Mouse (Mus musculus): Measurements from ENCODE around the gene Defb9. TPM values are rescaled to one million over a fixed set of nuclear protein-coding genes. Genes with fewer than 3 reads are reported as not detected.
A peak's percentile ranks its signal among the peaks of the same experiment; 100 is the strongest.
"Not testable (repeated sequence)": the region's sequence is repeated elsewhere in the genome, so short reads cannot be mapped to it uniquely, and the experiment has no call there.

Defb9 gene
- total RNA-seq (2021) = not detected
- long read RNA-seq = 0 reads

GRCm38 (mm10) chr8:21885321-21885720 is at the start of gene Defb9:
Gene Defb9 (minus strand): TSS chr8:21885421.
- not testable (repeated sequence) for DNase-seq (ENCODE audit: low spot score in 2 of 2)

GRCm38 (mm10) chr8:21932610-21933009 is 47.4 kb upstream of the Defb9 start, which contains the start of gene Defb15:
Gene Defb15 (minus strand): TSS chr8:21932710.
- no peak for DNase-seq (ENCODE audit: low spot score in 2 of 2)

GRCm38 (mm10) chr8:21930754-21931153 is 45.5 kb upstream of the Defb9 start:
- DNase-seq (ENCODE audit: low spot score in 2 of 2) = not testable (repeated sequence)

GRCm38 (mm10) chr8:21915625-21916024 is 30.4 kb upstream of the Defb9 start:
- DNase-seq (ENCODE audit: low spot score in 2 of 2) = peak in 1 of 2 experiments; percentile 5

- no peak for DNase-seq (ENCODE audit: low spot score in 2 of 2)
Observed at GRCm38 (mm10) chr8:21912554-21912953, 27.3 kb upstream of the Defb9 start.

GRCm38 (mm10) chr8:21911931-21912330 is 26.7 kb upstream of the Defb9 start:
- no peak for DNase-seq (ENCODE audit: low spot score in 2 of 2)

- not testable (repeated sequence) for DNase-seq (ENCODE audit: low spot score in 2 of 2)
Observed at GRCm38 (mm10) chr8:21906290-21906689, 21.1 kb upstream of the Defb9 start, which contains the start of gene Defb11. Gene Defb11 (minus strand): TSS chr8:21906412.

GRCm38 (mm10) chr8:21858586-21858985 is 26.6 kb downstream of the Defb9 start, which contains the start of gene Defb10:
Gene Defb10 (plus strand): TSS chr8:21858901.
- not testable (repeated sequence) for DNase-seq (ENCODE audit: low spot score in 2 of 2)

Other genes starting within 250 kb of the Defb9 start
- not detected for gene Defa17, start 229.6 kb downstream of the Defb9 start, total RNA-seq (2021)
- gene Defa34, start 219.6 kb downstream of the Defb9 start, total RNA-seq (2021) = not detected
- gene AY761184, start 181.8 kb downstream of the Defb9 start, total RNA-seq (2021) = not detected
- not detected for gene Defa24, start 150.9 kb downstream of the Defb9 start, total RNA-seq (2021)
- gene Defb50, start 61.9 kb downstream of the Defb9 start, total RNA-seq (2021) = not detected
- gene Defb2, start 45.5 kb downstream of the Defb9 start, total RNA-seq (2021) = not detected
- gene Defb10, start 26.5 kb downstream of the Defb9 start, total RNA-seq (2021) = not detected
- gene Defb11, start 21.0 kb upstream of the Defb9 start, total RNA-seq (2021) = 1 to 10 TPM in 1 of 2 experiments, not detected in 1; 2.0 TPM
- not detected for gene Defb15, start 47.3 kb upstream of the Defb9 start, total RNA-seq (2021)
- gene Defb35, start 52.9 kb upstream of the Defb9 start, total RNA-seq (2021) = not detected
- gene Defb13, start 61.3 kb upstream of the Defb9 start, total RNA-seq (2021) = not detected
- not detected for gene Fam90a1a, start 73.3 kb upstream of the Defb9 start, total RNA-seq (2021)
- gene Ccdc70, start 84.4 kb upstream of the Defb9 start, total RNA-seq (2021) = not detected
- gene Atp7b, start 174.9 kb upstream of the Defb9 start, total RNA-seq (2021) = 1 to 10 TPM; 3.7 to 4.2 TPM
- gene Alg11, start 175.3 kb upstream of the Defb9 start, total RNA-seq (2021) = 10 to 100 TPM; 26.7 to 33.2 TPM
- under 1 TPM; 0.62 to 0.91 TPM for gene Nek5, start 239.6 kb upstream of the Defb9 start, total RNA-seq (2021)